Mouse (Mus musculus) megakaryocyte, embryonic 14.5 days (primary cell): Measurements from ENCODE around the gene Prkce. TPM values are rescaled to one million over a fixed set of nuclear protein-coding genes. Genes with fewer than 3 reads are reported as not detected.

Experiments used
- H3K27me3 ChIP-seq: replicated peaks from 2 replicates; pipeline ENCODE3; 2012; ENCODE audit warnings: inconsistent platforms
- H3K36me3 ChIP-seq: replicated peaks from 2 replicates; pipeline ENCODE3; 2012; ENCODE audit warnings: low read length, inconsistent platforms, mixed read lengths
- H3K4me1 ChIP-seq: 2 replicates; pipeline ENCODE4 v1.6.1; 2012; ENCODE audit warnings: inconsistent platforms
- H3K4me3 ChIP-seq: replicated peaks from 2 replicates; pipeline ENCODE3; 2012; ENCODE audit warnings: moderate library complexity, mild to moderate bottlenecking, inconsistent platforms
- H3K9me3 ChIP-seq: 2 replicates; pipeline ENCODE4 v1.6.1; 2012; ENCODE audit warnings: inconsistent platforms
- FLI1 ChIP-seq: IDR thresholded peaks from 2 replicates; pipeline ENCODE4 v1.6.1; 2012; ENCODE audit warnings: low read length, inconsistent platforms, mixed read lengths
- GATA1 ChIP-seq: IDR thresholded peaks from 3 replicates; pipeline ENCODE4 v1.6.1; 2012; ENCODE audit warnings: mixed read lengths, low read length, inconsistent platforms, borderline replicate concordance
- polyA plus RNA-seq: library from polyadenylated mRNA; stranded (reverse); fragments of >175 nt; gene quantifications from 2 replicates; pipeline ENCODE4 v1.2.3, GENCODE M21; 2012; ENCODE audit warnings: low replicate concordance; ENCODE audit not compliant: insufficient read depth

Prkce gene
- polyA plus RNA-seq, 1 experiment: 7.3 TPM

GRCm38 (mm10) chr17:86509871-86510270, 342.3 kb downstream of the Prkce start:
- Histone ChIP-seq H3K36me3 (peaks cover 19% of the 10 kb centered on the region), H3K27me3 (peaks cover 1% of the 10 kb centered on the region)

DNA sequence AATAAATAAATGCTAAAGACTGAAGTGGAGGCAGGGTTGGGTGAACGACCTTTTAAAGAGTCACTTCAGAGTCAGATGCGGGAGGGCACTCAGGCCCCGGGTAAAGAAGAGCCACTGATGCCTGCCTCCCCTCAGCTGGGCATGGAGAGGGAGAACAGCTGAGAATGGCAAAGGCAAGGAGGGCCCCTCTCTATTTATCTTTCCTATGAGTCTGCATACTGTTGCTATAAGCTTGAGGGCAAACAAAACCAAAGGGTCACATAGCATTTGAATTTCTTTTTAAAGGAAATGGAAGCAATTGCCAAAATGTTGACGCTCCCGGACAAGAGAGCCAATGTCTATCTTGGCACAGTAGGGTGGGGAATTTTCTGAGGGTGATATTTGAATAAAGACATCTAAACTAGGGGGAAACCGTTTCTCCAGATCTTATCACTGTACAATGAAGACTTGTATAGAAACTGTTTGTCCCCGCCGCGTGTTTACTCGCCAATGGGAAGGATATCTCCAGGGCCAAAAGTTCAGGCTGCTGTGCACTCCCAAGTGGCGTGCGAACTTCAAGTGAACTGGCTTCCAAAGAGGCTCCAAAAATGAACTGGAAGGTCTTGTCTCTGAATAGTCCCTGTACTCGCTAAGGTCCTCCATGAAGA, 347.5 kb downstream of the Prkce start:
- Histone ChIP-seq H3K27me3 (peaks cover 4% of the 10 kb centered on the region), H3K36me3 (peaks cover 12% of the 10 kb centered on the region), H3K4me1 (peaks cover 4% of the 10 kb centered on the region; the same call in 1 of the 2 replicates), H3K9me3 (no peaks in the 10 kb centered on the region), H3K4me3 (no peak overlapping the region)
- TF ChIP-seq GATA1: no peak

More at GRCm38 (mm10) chr17:86509871-86510270, 342.3 kb downstream of the Prkce start:
- TF ChIP-seq GATA1 (no peak), FLI1 (no peak)
- H3K4me3 ChIP-seq: no peak overlapping the region
- H3K4me1 ChIP-seq: peaks cover 13% of the 10 kb centered on the region
- H3K9me3 ChIP-seq: no peaks in the 10 kb centered on the region

- Histone ChIP-seq H3K27me3 (peaks cover 4% of the 10 kb centered on the region), H3K36me3 (peaks cover 5% of the 10 kb centered on the region), H3K4me1 (peaks cover 4% of the 10 kb centered on the region; the same call in 1 of the 2 replicates), H3K9me3 (no peaks in the 10 kb centered on the region), H3K4me3 (no peak overlapping the region)
- no peak for TF ChIP-seq FLI1
- TF ChIP-seq GATA1: no peak
Measured at GRCm38 (mm10) chr17:86516630-86517029, 349.0 kb downstream of the Prkce start.

DNA sequence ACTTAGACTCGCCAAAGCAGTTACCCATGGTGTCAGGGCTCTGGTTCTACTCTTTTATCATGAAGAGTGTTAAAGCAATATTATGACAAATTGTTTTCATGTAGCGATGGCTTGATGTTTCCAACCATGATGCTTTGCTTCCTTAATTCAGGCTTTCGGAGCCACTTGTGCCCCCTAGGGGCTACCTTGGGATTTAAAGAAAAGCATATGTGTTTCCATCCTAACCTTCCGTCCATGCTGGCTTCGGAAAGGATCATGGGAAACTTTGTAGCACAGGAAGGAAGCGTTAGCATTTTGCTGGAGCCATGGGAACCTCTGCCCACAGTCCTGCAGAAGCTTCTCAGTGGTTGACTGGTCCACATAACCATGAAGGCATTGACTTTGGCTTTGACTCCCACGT, 351.0 kb downstream of the Prkce start:
- Histone ChIP-seq H3K4me3 (no peak overlapping the region), H3K4me1 (peaks cover 8% of the 10 kb centered on the region), H3K36me3 (peaks cover 5% of the 10 kb centered on the region), H3K9me3 (no peaks in the 10 kb centered on the region), H3K27me3 (peaks cover 4% of the 10 kb centered on the region)
- TF ChIP-seq GATA1 (no peak), FLI1 (no peak)

DNA sequence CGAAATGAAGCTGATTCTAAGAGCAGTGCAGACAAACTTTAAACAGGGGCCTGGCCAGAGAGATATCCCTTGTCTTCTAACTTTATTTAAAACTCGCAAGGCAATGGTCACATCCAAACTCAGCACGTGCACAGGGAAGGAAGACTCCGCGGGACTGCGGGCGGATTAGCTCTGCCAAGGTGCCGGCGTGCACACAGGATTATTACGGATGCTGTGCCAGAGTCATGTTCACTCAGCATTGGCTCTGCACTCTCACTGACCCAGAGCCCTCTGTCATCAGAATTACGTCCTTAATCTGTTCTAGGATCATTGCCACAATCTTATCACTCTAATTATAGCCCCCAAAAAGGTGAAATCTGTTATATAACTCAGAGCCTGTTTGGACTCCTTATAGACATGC, 353.7 kb downstream of the Prkce start:
- TF ChIP-seq GATA1: no peak
- Histone ChIP-seq H3K36me3 (no peaks in the 10 kb centered on the region), H3K4me1 (peaks cover 4% of the 10 kb centered on the region), H3K27me3 (no peaks in the 10 kb centered on the region), H3K9me3 (no peaks in the 10 kb centered on the region), H3K4me3 (no peak overlapping the region)

GRCm38 (mm10) chr17:86522649-86523048, 355.1 kb downstream of the Prkce start:
- TF ChIP-seq GATA1: no peak
- peaks cover 4% of the 10 kb centered on the region for H3K4me1 ChIP-seq
- no peaks in the 10 kb centered on the region for H3K9me3 ChIP-seq
- H3K4me3 ChIP-seq: no peak overlapping the region
- H3K27me3 ChIP-seq: no peaks in the 10 kb centered on the region
- no peaks in the 10 kb centered on the region for H3K36me3 ChIP-seq

DNA sequence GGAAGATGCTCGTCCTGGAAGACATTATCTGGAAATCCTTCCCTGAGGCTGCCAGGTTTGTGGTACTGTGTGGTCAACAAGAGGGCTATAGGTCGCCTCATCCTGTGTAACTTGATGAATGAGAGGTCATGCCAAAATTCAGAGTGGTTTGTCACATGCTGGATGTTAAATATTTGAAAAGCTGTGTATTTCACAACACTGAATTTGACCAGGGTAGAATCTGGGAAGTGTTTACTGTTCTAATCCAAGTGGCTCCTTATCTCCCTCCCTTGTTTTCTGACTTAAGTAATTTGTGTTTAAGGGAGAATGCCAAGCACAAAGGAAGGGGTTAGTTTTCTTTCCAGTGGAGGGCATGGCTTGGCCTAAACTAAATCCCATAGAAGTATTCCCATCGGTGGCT, 355.8 kb downstream of the Prkce start:
- H3K4me1 ChIP-seq: peaks cover 4% of the 10 kb centered on the region
- no peaks in the 10 kb centered on the region for H3K9me3 ChIP-seq
- H3K36me3 ChIP-seq: no peaks in the 10 kb centered on the region
- peaks cover 1% of the 10 kb centered on the region for H3K27me3 ChIP-seq
- no peak overlapping the region for H3K4me3 ChIP-seq
- TF ChIP-seq GATA1 (no peak), FLI1 (no peak)

- H3K4me3 ChIP-seq: no peak overlapping the region
- H3K9me3 ChIP-seq: no peaks in the 10 kb centered on the region
- H3K4me1 ChIP-seq: peaks cover 4% of the 10 kb centered on the region
- H3K27me3 ChIP-seq: peaks cover 1% of the 10 kb centered on the region
- no peaks in the 10 kb centered on the region for H3K36me3 ChIP-seq
- no peak for TF ChIP-seq FLI1
- TF ChIP-seq GATA1: no peak
Measured at GRCm38 (mm10) chr17:86523843-86524242, 356.3 kb downstream of the Prkce start.

GRCm38 (mm10) chr17:86525075-86525474, 357.5 kb downstream of the Prkce start:
- no peaks in the 10 kb centered on the region for H3K36me3 ChIP-seq

DNA sequence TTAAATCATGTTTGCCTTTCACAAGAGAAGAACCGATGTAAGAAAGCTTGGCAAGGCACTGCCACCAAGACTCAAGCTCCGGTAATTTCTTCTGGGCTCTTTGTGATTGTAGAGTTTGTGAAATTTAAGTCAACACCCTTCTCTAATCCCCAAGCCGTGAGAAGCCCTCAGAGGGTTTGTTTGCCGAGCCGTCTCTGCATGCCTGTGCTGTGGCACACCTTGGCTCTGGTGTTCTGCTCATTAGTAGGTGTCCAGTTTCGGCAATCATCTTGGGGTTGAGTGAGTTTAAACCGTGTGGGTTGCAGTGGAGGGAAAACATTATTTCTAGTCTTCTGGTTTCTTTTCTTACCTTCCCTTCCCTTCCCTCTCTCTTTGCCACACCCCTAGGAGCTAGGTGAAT, 358.4 kb downstream of the Prkce start:
- no peaks in the 10 kb centered on the region for H3K9me3 ChIP-seq
- no peaks in the 10 kb centered on the region for H3K36me3 ChIP-seq
- TF ChIP-seq GATA1 (no peak), FLI1 (no peak)
- H3K27me3 ChIP-seq: peaks cover 1% of the 10 kb centered on the region
- H3K4me3 ChIP-seq: no peak overlapping the region
- peaks cover 14% of the 10 kb centered on the region for H3K4me1 ChIP-seq

More at GRCm38 (mm10) chr17:86525075-86525474, 357.5 kb downstream of the Prkce start:
- Histone ChIP-seq H3K9me3 (no peaks in the 10 kb centered on the region), H3K4me1 (peaks cover 6% of the 10 kb centered on the region), H3K27me3 (peaks cover 1% of the 10 kb centered on the region), H3K4me3 (no peak overlapping the region)
- TF ChIP-seq GATA1 (no peak), FLI1 (no peak)

DNA sequence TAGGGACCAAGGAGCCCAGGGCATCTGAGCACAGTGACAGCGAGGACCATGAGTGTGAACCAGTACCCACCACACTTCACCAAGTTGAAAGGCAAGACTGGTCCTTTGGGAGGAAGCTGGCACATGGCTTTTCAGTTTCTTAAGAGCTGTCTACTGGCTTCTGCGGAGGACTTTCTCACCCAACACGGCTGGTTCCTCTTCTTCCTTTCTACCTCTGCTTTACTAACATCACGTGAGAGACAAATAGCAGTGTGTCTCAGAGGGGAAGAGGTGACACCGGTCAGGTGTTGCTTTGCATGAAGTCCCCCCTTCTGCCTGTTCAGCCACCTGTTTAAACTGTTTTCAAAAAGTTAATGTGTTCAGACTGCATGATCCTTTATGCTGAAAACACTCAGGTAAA, 359.7 kb downstream of the Prkce start:
- H3K4me1 ChIP-seq: peaks cover 18% of the 10 kb centered on the region
- TF ChIP-seq FLI1: no peak
- no peak for TF ChIP-seq GATA1
- peaks cover 1% of the 10 kb centered on the region for H3K27me3 ChIP-seq
- H3K4me3 ChIP-seq: no peak overlapping the region
- H3K36me3 ChIP-seq: no peaks in the 10 kb centered on the region
- H3K9me3 ChIP-seq: no peaks in the 10 kb centered on the region
